Mouse (Mus musculus): ENCODE data around the gene Olfr646. TPM values are rescaled to one million over a fixed set of nuclear protein-coding genes. Genes with fewer than 3 reads are reported as not detected.

Olfr646 gene
- not detected in 2 replicates for polyA plus RNA-seq (2012; rRNA removed)

GRCm38 (mm10) chr7:104104757-104104972 lies at the start of gene Olfr646:
TSS of gene Olfr646 (plus strand) at chr7:104104873.

GRCm38 (mm10) chr7:104061345-104061744 lies 43.3 kb upstream of the Olfr646 start, which contains the start of gene 4930516K23Rik:
TSS of gene 4930516K23Rik (minus strand) at chr7:104061445.

GRCm38 (mm10) chr7:104071769-104072168 lies 32.9 kb upstream of the Olfr646 start, which contains the start of gene Olfr644:
TSS of gene Olfr644 (minus strand) at chr7:104071869.

GRCm38 (mm10) chr7:104085365-104085764 lies 19.3 kb upstream of the Olfr646 start, which contains the start of gene Olfr645:
TSS of gene Olfr645 (minus strand) at chr7:104085465.

GRCm38 (mm10) chr7:104129726-104130125 lies 25.1 kb downstream of the Olfr646 start, which contains the start of gene Ubqln5:
TSS of gene Ubqln5 (minus strand) at chr7:104129826.

GRCm38 (mm10) chr7:104137305-104137704 lies 32.6 kb downstream of the Olfr646 start, which contains the start of gene Olfr643:
TSS of gene Olfr643 (minus strand) at chr7:104137405.

GRCm38 (mm10) chr7:104143179-104143578 lies 38.5 kb downstream of the Olfr646 start, which contains the start of gene Ubqln3:
TSS of gene Ubqln3 (minus strand) at chr7:104143279.

GRCm38 (mm10) chr7:104150456-104150855 lies 45.8 kb downstream of the Olfr646 start, which contains the start of gene Ubqlnl:
TSS of gene Ubqlnl (minus strand) at chr7:104150556.

Other genes with a start within 250 kb of the Olfr646 start
- not detected in 2 replicates for gene Olfr66, start 218.6 kb upstream of the Olfr646 start, polyA plus RNA-seq (2012; rRNA removed)
- gene Olfr64, start 210.4 kb upstream of the Olfr646 start, polyA plus RNA-seq (2012; rRNA removed), result not detected in 2 replicates
- gene Olfr65, start 201.4 kb upstream of the Olfr646 start, polyA plus RNA-seq (2012; rRNA removed), result not detected in 2 replicates
- not detected in 2 replicates for gene Olfr631, start 176.0 kb upstream of the Olfr646 start, polyA plus RNA-seq (2012; rRNA removed)
- gene Olfr632, start 170.5 kb upstream of the Olfr646 start, polyA plus RNA-seq (2012; rRNA removed), result 0.03 TPM in 1 of 2 replicates, not detected in the other
- gene Olfr633, start 160.4 kb upstream of the Olfr646 start, polyA plus RNA-seq (2012; rRNA removed), result not detected in 2 replicates
- gene Olfr635, start 133.7 kb upstream of the Olfr646 start, polyA plus RNA-seq (2012; rRNA removed), result not detected in 2 replicates
- not detected in 2 replicates for gene Olfr638, start 106.1 kb upstream of the Olfr646 start, polyA plus RNA-seq (2012; rRNA removed)
- gene Olfr639, start 87.6 kb upstream of the Olfr646 start, polyA plus RNA-seq (2012; rRNA removed), result 0.01 TPM in 1 of 2 replicates, not detected in the other
- gene Olfr640, start 79.3 kb upstream of the Olfr646 start, polyA plus RNA-seq (2012; rRNA removed), result not detected in 2 replicates
- gene Olfr641, start 69.4 kb upstream of the Olfr646 start, polyA plus RNA-seq (2012; rRNA removed), result not detected in 2 replicates
- gene Olfr642, start 52.2 kb upstream of the Olfr646 start, polyA plus RNA-seq (2012; rRNA removed), result not detected in 2 replicates
- gene 4930516K23Rik, start 43.4 kb upstream of the Olfr646 start, polyA plus RNA-seq (2012; rRNA removed), result not detected in 2 replicates
- not detected in 2 replicates for gene Olfr644, start 33.0 kb upstream of the Olfr646 start, polyA plus RNA-seq (2012; rRNA removed)
- gene Olfr645, start 19.4 kb upstream of the Olfr646 start, polyA plus RNA-seq (2012; rRNA removed), result not detected in 2 replicates
- gene Ubqln5, start 25.0 kb downstream of the Olfr646 start, polyA plus RNA-seq (2012; rRNA removed), result not detected in 2 replicates
- not detected in 2 replicates for gene Olfr643, start 32.5 kb downstream of the Olfr646 start, polyA plus RNA-seq (2012; rRNA removed)
- not detected in 2 replicates for gene Ubqln3, start 38.4 kb downstream of the Olfr646 start, polyA plus RNA-seq (2012; rRNA removed)
- not detected in 2 replicates for gene Ubqlnl, start 45.7 kb downstream of the Olfr646 start, polyA plus RNA-seq (2012; rRNA removed)
- gene Olfm5, start 60.0 kb downstream of the Olfr646 start, polyA plus RNA-seq (2012; rRNA removed), result 0.17 TPM in 1 of 2 replicates, not detected in the other
- gene Olfr648, start 78.5 kb downstream of the Olfr646 start, polyA plus RNA-seq (2012; rRNA removed), result 0.17 and 0.18 TPM in 2 replicates
- not detected in 2 replicates for gene Olfr649, start 91.1 kb downstream of the Olfr646 start, polyA plus RNA-seq (2012; rRNA removed)
- 0.39 and 0.59 TPM in 2 replicates for gene Trim6, start 113.9 kb downstream of the Olfr646 start, polyA plus RNA-seq (2012; rRNA removed)
- gene Trim34a, start 139.6 kb downstream of the Olfr646 start, polyA plus RNA-seq (2012; rRNA removed), result 2.1 and 3.1 TPM in 2 replicates
- gene Trim5, start 183.2 kb downstream of the Olfr646 start, polyA plus RNA-seq (2012; rRNA removed), result 0.16 and 0.21 TPM in 2 replicates
- 2.9 and 3.8 TPM in 2 replicates for gene Trim12a, start 210.6 kb downstream of the Olfr646 start, polyA plus RNA-seq (2012; rRNA removed)
- 0.04 TPM in 1 of 2 replicates, not detected in the other for gene Trim34b, start 224.6 kb downstream of the Olfr646 start, polyA plus RNA-seq (2012; rRNA removed)
- gene Trim12c, start 248.5 kb downstream of the Olfr646 start, polyA plus RNA-seq (2012; rRNA removed), result 1.7 and 1.9 TPM in 2 replicates